Mouse (Mus musculus) liver, postnatal 0 days (tissue): ENCODE results near the gene Sfta2. TPM values are rescaled to one million over a fixed set of nuclear protein-coding genes. Genes with fewer than 3 reads are reported as not detected.

Experiments used
- ATAC-seq: fragments of 200-750 bp; cut with Nextera tagmentation; 2 replicates; pipeline ENCODE4 v1.8.0; 2017; ENCODE audit warnings: mild to moderate bottlenecking, moderate library complexity
- DNase-seq: peaks from one replicate; pipeline ENCODE4 v3.0.0-alpha.2; 2016
- H3K27ac ChIP-seq: fragments of 300-500 bp; sonication (generic); 2 replicates; pipeline ENCODE4 v1.5.1; 2014; ENCODE audit warnings: antibody characterized with exemption, moderate library complexity, mild to moderate bottlenecking, low read depth
- H3K27me3 ChIP-seq: fragments of 300-500 bp; sonication (generic); 2 replicates; pipeline ENCODE4 v1.6.1; 2014; ENCODE audit warnings: low read length, control low read depth, mixed read lengths; ENCODE audit not compliant: insufficient read depth
- H3K36me3 ChIP-seq: fragments of 300-500 bp; sonication (generic); replicated peaks from 2 replicates; pipeline ENCODE4 v1.6.1; 2014; ENCODE audit warnings: mild to moderate bottlenecking, control low read depth, low read length, moderate library complexity, mixed read lengths; ENCODE audit not compliant: insufficient read depth
- H3K4me1 ChIP-seq: fragments of 300-500 bp; sonication (generic); 2 replicates; pipeline ENCODE4 v1.6.1; 2014; ENCODE audit warnings: antibody characterized with exemption, mild to moderate bottlenecking, control low read depth; ENCODE audit not compliant: insufficient read depth
- H3K4me2 ChIP-seq: fragments of 300-500 bp; sonication (generic); 2 replicates; pipeline ENCODE4 v1.6.1; 2014; ENCODE audit warnings: low read depth, mild to moderate bottlenecking, low read length, moderate library complexity, mixed read lengths
- H3K4me3 ChIP-seq: fragments of 300-500 bp; sonication (generic); 2 replicates; pipeline ENCODE4 v1.5.1; 2014; ENCODE audit warnings: low read depth, low read length
- H3K9ac ChIP-seq: fragments of 300-500 bp; sonication (generic); replicated peaks from 2 replicates; pipeline ENCODE4 v1.6.1; 2014; ENCODE audit warnings: mild to moderate bottlenecking, moderate library complexity
- H3K9me3 ChIP-seq: fragments of 300-500 bp; sonication (generic); 2 replicates; pipeline ENCODE4 v1.6.1; 2016; ENCODE audit warnings: mild to moderate bottlenecking, control low read depth, low read length, mixed read lengths
- CTCF ChIP-seq: sonication (generic); IDR thresholded peaks from 2 replicates; pipeline ENCODE4 v1.5.1; 2016; ENCODE audit warnings: antibody characterized with exemption, low read depth
- EP300 ChIP-seq: IDR thresholded peaks from 2 replicates; pipeline ENCODE4 v1.6.1; 2016; ENCODE audit warnings: antibody characterized with exemption, low read depth, mild to moderate bottlenecking
- WGBS: fragments of 180-500 bp; shearing (Covaris S2); extraction: QIAGEN DNeasy Blood & Tissue Kit; methylation state at CpG from one replicate; pipeline ENCODE4 v1.1.7; 2014; ENCODE audit not compliant: insufficient replicate concordance; 5-methylcytosine and 5-hydroxymethylcytosine counted together
- polyA plus RNA-seq: library from polyadenylated mRNA; unstranded; fragments of >200 nt; fragmentation: Nextera tagmentation; extraction: Ambion mirVana; gene quantifications from 2 replicates; pipeline ENCODE4 v1.2.1, GENCODE M21; 2015

Gene Sfta2
- polyA plus RNA-seq, 1 experiment from 2014 or later = not detected

DNA sequence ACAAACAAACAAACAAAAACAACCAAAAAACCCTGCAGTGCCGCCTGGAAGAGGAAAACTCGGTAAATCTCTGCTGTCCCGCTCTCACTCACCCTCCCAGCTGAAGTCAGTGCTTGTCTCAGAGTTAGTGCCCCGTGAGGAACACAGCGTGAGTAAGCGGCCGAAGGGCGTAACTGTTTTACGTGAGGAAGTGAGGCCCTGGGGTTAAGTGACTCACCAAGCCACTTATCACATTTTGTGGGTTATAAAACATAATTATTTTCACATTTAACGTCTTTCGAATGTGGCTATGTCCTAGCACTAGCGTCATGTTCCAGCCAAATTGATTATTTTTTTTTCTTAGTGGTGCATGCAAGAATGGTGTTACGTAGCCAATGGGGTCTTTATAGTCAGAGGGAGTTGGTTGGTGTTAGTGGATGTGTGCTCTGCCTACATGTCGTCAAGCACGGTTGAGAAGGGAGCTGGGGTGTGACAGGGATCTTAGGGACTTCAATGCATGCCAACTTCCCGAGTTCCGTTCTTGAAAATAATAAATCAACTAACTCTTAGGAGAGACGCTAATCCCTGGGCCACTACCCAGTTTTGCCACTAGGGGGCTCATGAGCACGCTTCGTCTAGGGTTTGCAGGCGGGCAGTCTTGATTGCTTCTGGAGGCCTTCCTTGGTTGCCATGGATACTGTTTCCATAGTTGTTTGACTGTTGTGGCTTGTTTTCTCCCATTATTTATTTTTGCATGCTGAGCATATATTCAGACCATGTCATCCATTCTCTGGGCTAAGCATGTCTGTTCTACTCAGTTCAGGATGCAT, 10.7 kb upstream of the Sfta2 start:
- TF ChIP-seq EP300 = no peak
- peak; percentile 84 for TF ChIP-seq CTCF
- H3K27me3 ChIP-seq = no peaks in the 10 kb centered on the region
- no peaks in the 10 kb centered on the region for H3K9me3 ChIP-seq
- no peak overlapping the region for H3K9ac ChIP-seq
- WGBS = 47% methylated on average over 21 of the region's 21 CpGs
- no peak for ATAC-seq
- no peak overlapping the region for H3K4me3 ChIP-seq
- peak; percentile 77 for DNase-seq
- H3K4me2 ChIP-seq = no peak overlapping the region
- H3K36me3 ChIP-seq = no peaks in the 10 kb centered on the region
- H3K4me1 ChIP-seq = no peaks in the 10 kb centered on the region
- H3K27ac ChIP-seq = no peak overlapping the region

DNA sequence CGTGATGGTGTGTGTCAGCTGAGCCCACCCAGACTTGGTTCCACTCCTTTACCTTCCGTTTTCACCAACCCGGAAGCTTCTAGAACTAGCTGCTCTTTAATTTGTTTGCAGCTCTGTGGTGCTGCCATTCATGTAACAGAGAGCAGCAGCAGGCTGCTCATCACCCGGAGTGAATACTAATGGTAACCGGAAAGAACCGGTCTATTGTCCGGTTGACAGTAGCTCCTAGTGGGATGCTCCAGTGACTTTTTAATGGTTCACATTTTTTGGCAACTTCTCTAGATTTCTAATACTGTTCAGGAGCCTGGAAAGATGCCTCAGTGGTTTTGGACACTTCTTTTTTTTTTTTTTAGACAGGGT, 10.2 kb upstream of the Sfta2 start:
- Histone ChIP-seq H3K9ac (no peak overlapping the region), H3K9me3 (no peaks in the 10 kb centered on the region), H3K27ac (no peak overlapping the region), H3K27me3 (no peaks in the 10 kb centered on the region), H3K4me3 (no peak overlapping the region), H3K4me1 (no peaks in the 10 kb centered on the region), H3K36me3 (no peaks in the 10 kb centered on the region), H3K4me2 (no peak overlapping the region)
- ATAC-seq (no peak), DNase-seq (no peak)
- WGBS = 93% methylated on average over 7 of the region's 7 CpGs
- TF ChIP-seq CTCF (no peak), EP300 (no peak)

DNA sequence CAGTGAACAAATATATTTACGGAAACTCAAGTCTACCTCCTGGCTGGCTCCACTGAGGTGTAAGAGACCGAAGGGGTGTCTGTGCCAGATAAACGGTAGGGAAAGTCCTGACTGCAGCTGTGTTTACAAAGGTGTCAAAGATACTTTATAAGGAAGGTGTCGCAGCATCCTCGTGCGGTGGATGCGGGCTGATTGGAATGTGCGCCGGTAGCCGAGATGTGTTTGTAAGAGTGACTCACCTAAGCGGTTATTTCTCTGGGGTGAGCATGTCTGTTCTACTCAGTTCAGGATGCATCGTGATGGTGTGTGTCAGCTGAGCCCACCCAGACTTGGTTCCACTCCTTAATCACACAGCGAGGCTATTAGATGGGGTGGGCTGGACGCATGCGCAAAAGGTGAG, 9.6 kb upstream of the Sfta2 start:
- Histone ChIP-seq H3K4me3 (no peak overlapping the region), H3K27me3 (no peaks in the 10 kb centered on the region), H3K9me3 (no peaks in the 10 kb centered on the region), H3K9ac (no peak overlapping the region), H3K4me1 (no peaks in the 10 kb centered on the region), H3K36me3 (no peaks in the 10 kb centered on the region), H3K4me2 (no peak overlapping the region), H3K27ac (no peak overlapping the region)
- no peak for DNase-seq
- WGBS = 84% methylated on average over 15 of the region's 15 CpGs
- TF ChIP-seq CTCF (no peak), EP300 (no peak)
- no peak for ATAC-seq

DNA sequence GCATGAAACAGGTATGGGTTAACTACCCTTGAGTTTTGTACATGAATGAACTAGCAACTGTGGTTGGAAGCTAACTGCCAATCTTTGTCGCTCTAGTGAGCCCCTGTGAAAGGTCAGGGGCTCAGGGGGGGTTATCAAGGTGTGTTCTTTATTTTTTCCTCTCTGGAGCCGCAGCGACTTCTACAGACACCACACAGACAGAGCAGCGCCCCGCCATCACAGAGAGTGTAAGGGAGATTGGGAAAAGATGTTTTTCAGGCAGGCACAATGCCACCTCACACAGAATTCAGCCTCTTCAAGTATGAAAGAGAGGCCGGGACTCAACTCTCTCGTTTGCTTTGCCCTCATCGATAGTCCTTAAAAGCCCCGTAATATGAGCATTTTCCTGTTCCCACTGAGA, 9.2 kb upstream of the Sfta2 start:
- TF ChIP-seq EP300 (no peak), CTCF (no peak)
- no peak for ATAC-seq
- Histone ChIP-seq H3K27me3 (no peaks in the 10 kb centered on the region), H3K9ac (no peak overlapping the region), H3K27ac (no peak overlapping the region), H3K4me2 (no peak overlapping the region), H3K4me1 (no peaks in the 10 kb centered on the region), H3K4me3 (no peak overlapping the region), H3K9me3 (no peaks in the 10 kb centered on the region), H3K36me3 (no peaks in the 10 kb centered on the region)
- no peak for DNase-seq
- WGBS = 67% methylated on average over 9 of the region's 9 CpGs

DNA sequence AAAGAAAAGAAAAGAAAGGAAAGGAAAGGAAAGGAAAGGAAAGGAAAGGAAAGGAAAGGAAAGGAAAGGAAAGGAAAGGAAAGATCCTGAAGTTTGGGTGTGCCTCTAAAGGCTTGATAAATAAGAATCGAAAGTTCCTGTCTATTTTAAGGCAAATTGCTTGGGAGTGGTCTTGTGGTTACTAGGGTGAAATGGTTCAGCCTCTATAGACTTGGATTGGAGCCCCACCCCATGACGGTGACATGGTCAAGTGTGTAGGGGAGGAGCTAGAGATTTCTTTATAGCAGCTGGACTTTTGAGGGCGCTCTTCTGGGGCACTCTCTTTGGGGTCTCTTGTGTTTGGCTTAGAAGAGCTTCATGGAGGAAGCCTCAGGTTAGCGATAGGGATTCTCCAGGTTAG, 7.6 kb upstream of the Sfta2 start:
- H3K36me3 ChIP-seq = no peaks in the 10 kb centered on the region
- no peak overlapping the region for H3K9ac ChIP-seq
- no peaks in the 10 kb centered on the region for H3K9me3 ChIP-seq
- WGBS = 34% methylated on average over 4 of the region's 4 CpGs
- H3K4me3 ChIP-seq = no peak overlapping the region
- no peaks in the 10 kb centered on the region for H3K27me3 ChIP-seq
- no peak overlapping the region for H3K27ac ChIP-seq
- ATAC-seq (no peak), DNase-seq (no peak)
- H3K4me1 ChIP-seq = no peaks in the 10 kb centered on the region
- TF ChIP-seq EP300 (no peak), CTCF (no peak)
- H3K4me2 ChIP-seq = no peak overlapping the region

DNA sequence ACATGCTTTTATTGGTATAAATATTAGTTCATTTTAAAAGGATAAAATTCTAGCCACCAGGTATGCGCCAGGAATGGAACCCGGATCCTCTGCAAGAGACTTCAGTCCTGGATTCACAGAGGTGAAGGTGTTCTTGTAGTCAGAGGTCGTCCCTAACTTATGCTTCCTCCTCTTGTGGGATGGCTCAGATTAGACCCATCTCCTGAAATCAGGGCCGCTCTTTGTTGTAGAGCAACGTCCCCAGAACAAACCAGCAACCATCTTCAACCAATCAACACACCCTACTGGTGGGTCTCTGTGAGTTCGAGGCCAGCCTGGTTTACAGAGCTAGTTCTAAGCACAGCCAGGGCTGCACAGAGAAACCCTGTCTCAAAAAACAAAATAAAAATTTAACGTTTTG, 6.9 kb upstream of the Sfta2 start:
- Histone ChIP-seq H3K27me3 (no peaks in the 10 kb centered on the region), H3K9me3 (no peaks in the 10 kb centered on the region), H3K4me1 (no peaks in the 10 kb centered on the region), H3K4me3 (no peak overlapping the region), H3K36me3 (no peaks in the 10 kb centered on the region), H3K27ac (no peak overlapping the region), H3K4me2 (no peak overlapping the region), H3K9ac (no peak overlapping the region)
- WGBS = 79% methylated on average over 7 of the region's 7 CpGs
- no peak for ATAC-seq
- TF ChIP-seq CTCF = no peak
- TF ChIP-seq EP300 = no peak
- DNase-seq = no peak
